Mouse (Mus musculus): ENCODE measurements at regions not wholly inside any gene's neighbourhood (a gene's known extent, or its start where the extent isn't known, plus 50 kb on each side); places are given as distances from the start of the nearest gene placed in this dataset.

- DNase-seq (ENCODE audit: low read depth, low spot score) (no peak), ATAC-seq (no peak)
- CTCF ChIA-PET, result no interaction called here
- in situ Hi-C loops (cut with MboI; ENCODE audit: low pct_unique_long_range_greater_than_20kb), result no loop called here
- no peak for TF ChIP-seq CTCF (IDR thresholded peaks at IDR 0.05)
- POLR2A ChIA-PET, result no interaction called here
- H3K27me3 ChIP-seq, result peaks cover 27% of the 10 kb centered on the region
These were observed 142.5 kb upstream of the A230072I06Rik start for GRCm38 (mm10) chr8:12136178-12136455.

GRCm38 (mm10) chr8:12137496-12137895 is 141.1 kb upstream of the A230072I06Rik start:
- CTCF ChIA-PET, result no interaction called here
- TF ChIP-seq CTCF (IDR thresholded peaks at IDR 0.05), result no peak
- peaks cover 33% of the 10 kb centered on the region for H3K27me3 ChIP-seq
- in situ Hi-C loops (cut with MboI; ENCODE audit: low pct_unique_long_range_greater_than_20kb), result no loop called here
- no peak for ATAC-seq
- no peak for DNase-seq (ENCODE audit: low read depth, low spot score)
- POLR2A ChIA-PET, result no interaction called here

GRCm38 (mm10) chr8:12137913-12138312 is 140.7 kb upstream of the A230072I06Rik start:
- in situ Hi-C loops (cut with MboI; ENCODE audit: low pct_unique_long_range_greater_than_20kb), result no loop called here
- ATAC-seq, result no peak

GRCm38 (mm10) chr8:12151679-12152078 is 126.9 kb upstream of the A230072I06Rik start:
- CTCF ChIA-PET, result no interaction called here
- TF ChIP-seq CTCF (IDR thresholded peaks at IDR 0.05), result no peak
- H3K27me3 ChIP-seq, result peaks cover 8% of the 10 kb centered on the region
- ATAC-seq (no peak), DNase-seq (ENCODE audit: low read depth, low spot score) (no peak)
- in situ Hi-C loops (cut with MboI; ENCODE audit: low pct_unique_long_range_greater_than_20kb), result no loop called here
- POLR2A ChIA-PET, result no interaction called here

More at GRCm38 (mm10) chr8:12137913-12138312, 140.7 kb upstream of the A230072I06Rik start:
- no peak for DNase-seq (ENCODE audit: low read depth, low spot score)
- ChIA-PET POLR2A (no interaction called here), CTCF (no interaction called here)
- H3K27me3 ChIP-seq, result peaks cover 33% of the 10 kb centered on the region
- TF ChIP-seq CTCF (IDR thresholded peaks at IDR 0.05), result no peak

GRCm38 (mm10) chr8:12152825-12153224 is 125.8 kb upstream of the A230072I06Rik start:
- no peak for TF ChIP-seq CTCF (IDR thresholded peaks at IDR 0.05)
- ChIA-PET CTCF (no interaction called here), POLR2A (no interaction called here)
- ATAC-seq, result no peak
- peaks cover 6% of the 10 kb centered on the region for H3K27me3 ChIP-seq
- in situ Hi-C loops (cut with MboI; ENCODE audit: low pct_unique_long_range_greater_than_20kb), result no loop called here
- DNase-seq (ENCODE audit: low read depth, low spot score), result no peak

- CTCF ChIA-PET, result no interaction called here
- H3K27me3 ChIP-seq, result peaks cover 8% of the 10 kb centered on the region
- no peak for DNase-seq (ENCODE audit: low read depth, low spot score)
- POLR2A ChIA-PET, result no interaction called here
- in situ Hi-C loops (cut with MboI; ENCODE audit: low pct_unique_long_range_greater_than_20kb), result no loop called here
- no peak for ATAC-seq
- TF ChIP-seq CTCF (IDR thresholded peaks at IDR 0.05), result no peak
These were observed 121.7 kb upstream of the A230072I06Rik start for GRCm38 (mm10) chr8:12156893-12157292.

- TF ChIP-seq CTCF (IDR thresholded peaks at IDR 0.05), result no peak
- no peak for ATAC-seq
- in situ Hi-C loops (cut with MboI; ENCODE audit: low pct_unique_long_range_greater_than_20kb), result no loop called here
- POLR2A ChIA-PET, result no interaction called here
- peaks cover 17% of the 10 kb centered on the region for H3K27me3 ChIP-seq
- CTCF ChIA-PET, result no interaction called here
- DNase-seq (ENCODE audit: low read depth, low spot score), result no peak
These were observed 120.4 kb upstream of the A230072I06Rik start for GRCm38 (mm10) chr8:12158188-12158587.

GRCm38 (mm10) chr8:12162921-12163705 is 115.5 kb upstream of the A230072I06Rik start:
- peaks cover 28% of the 10 kb centered on the region for H3K27me3 ChIP-seq
- ChIA-PET CTCF (no interaction called here), POLR2A (no interaction called here)
- DNase-seq (ENCODE audit: low read depth, low spot score) (no peak), ATAC-seq (no peak)
- TF ChIP-seq CTCF (IDR thresholded peaks at IDR 0.05), result no peak
- in situ Hi-C loops (cut with MboI; ENCODE audit: low pct_unique_long_range_greater_than_20kb), result no loop called here

GRCm38 (mm10) chr8:12165487-12166152 is 113.0 kb upstream of the A230072I06Rik start:
- peaks cover 44% of the 10 kb centered on the region for H3K27me3 ChIP-seq
- ATAC-seq (no peak), DNase-seq (ENCODE audit: low read depth, low spot score) (no peak)
- in situ Hi-C loops (cut with MboI; ENCODE audit: low pct_unique_long_range_greater_than_20kb), result no loop called here
- TF ChIP-seq CTCF (IDR thresholded peaks at IDR 0.05), result no peak
- ChIA-PET POLR2A (no interaction called here), CTCF (no interaction called here)

GRCm38 (mm10) chr8:12171788-12172187 is 106.8 kb upstream of the A230072I06Rik start:
- POLR2A ChIA-PET, result no interaction called here
- CTCF ChIA-PET, result no interaction called here
- DNase-seq (ENCODE audit: low read depth, low spot score) (no peak), ATAC-seq (no peak)
- peaks cover 48% of the 10 kb centered on the region for H3K27me3 ChIP-seq
- no peak for TF ChIP-seq CTCF (IDR thresholded peaks at IDR 0.05)
- in situ Hi-C loops (cut with MboI; ENCODE audit: low pct_unique_long_range_greater_than_20kb), result no loop called here

- POLR2A ChIA-PET, result no interaction called here
- TF ChIP-seq CTCF (IDR thresholded peaks at IDR 0.05), result no peak
- DNase-seq (ENCODE audit: low read depth, low spot score) (no peak), ATAC-seq (no peak)
- H3K27me3 ChIP-seq, result peaks cover 38% of the 10 kb centered on the region
- in situ Hi-C loops (cut with MboI; ENCODE audit: low pct_unique_long_range_greater_than_20kb), result no loop called here
- CTCF ChIA-PET, result no interaction called here
These were observed 103.1 kb upstream of the A230072I06Rik start for GRCm38 (mm10) chr8:12175496-12175895.

- CTCF ChIA-PET, result no interaction called here
These were observed 94.0 kb upstream of the A230072I06Rik start for GRCm38 (mm10) chr8:12184666-12185065.

More at GRCm38 (mm10) chr8:12184666-12185065, 94.0 kb upstream of the A230072I06Rik start:
- in situ Hi-C loops (cut with MboI; ENCODE audit: low pct_unique_long_range_greater_than_20kb), result no loop called here
- DNase-seq (ENCODE audit: low read depth, low spot score), result no peak
- no peak for TF ChIP-seq CTCF (IDR thresholded peaks at IDR 0.05)
- POLR2A ChIA-PET, result no interaction called here
- ATAC-seq, result no peak
- peaks cover 59% of the 10 kb centered on the region for H3K27me3 ChIP-seq
